Mouse (Mus musculus) lung, embryonic 14.5 days (tissue): ENCODE data around the gene Fmnl3. TPM values are rescaled to one million over a fixed set of nuclear protein-coding genes. Genes with fewer than 3 reads are reported as not detected.

Source experiments
- ATAC-seq: fragments of 200-750 bp; cut with Nextera tagmentation; 2 replicates; pipeline ENCODE4 v1.8.0; 2017; ENCODE audit warnings: mild to moderate bottlenecking, moderate TSS enrichment, moderate library complexity; ENCODE audit not compliant: insufficient read depth
- DNase-seq: peaks from one replicate; pipeline ENCODE4 v3.0.0-alpha.2; 2015
- H3K27ac ChIP-seq: fragments of 300-500 bp; sonication (generic); 2 replicates; pipeline ENCODE4 v1.5.1; 2014; ENCODE audit warnings: low read depth, mild to moderate bottlenecking, moderate library complexity
- H3K27me3 ChIP-seq: fragments of 300-500 bp; sonication (generic); 2 replicates; pipeline ENCODE4 v1.6.1; 2014; ENCODE audit warnings: low read length, control low read depth; ENCODE audit not compliant: insufficient read depth
- H3K36me3 ChIP-seq: fragments of 300-500 bp; sonication (generic); 2 replicates; pipeline ENCODE4 v1.6.1; 2014; ENCODE audit warnings: control low read depth; ENCODE audit not compliant: insufficient read depth
- H3K4me1 ChIP-seq: fragments of 300-500 bp; sonication (generic); 2 replicates; pipeline ENCODE4 v1.6.1; 2014; ENCODE audit warnings: antibody characterized with exemption, control low read depth; ENCODE audit not compliant: insufficient read depth
- H3K4me2 ChIP-seq: fragments of 300-500 bp; sonication (generic); 2 replicates; pipeline ENCODE4 v1.6.1; 2014; ENCODE audit warnings: mild to moderate bottlenecking
- H3K4me3 ChIP-seq: fragments of 300-500 bp; sonication (generic); 2 replicates; pipeline ENCODE4 v1.5.1; 2014; ENCODE audit warnings: low read depth, low read length
- H3K9ac ChIP-seq: fragments of 300-500 bp; sonication (generic); 2 replicates; pipeline ENCODE4 v1.6.1; 2014
- H3K9me3 ChIP-seq: fragments of 300-500 bp; sonication (generic); 2 replicates; pipeline ENCODE4 v1.6.1; 2016; ENCODE audit warnings: low read depth, low read length, control low read depth
- CTCF ChIP-seq: IDR thresholded peaks from 2 replicates; pipeline ENCODE4 v1.5.1; 2016; ENCODE audit warnings: antibody characterized with exemption, low read depth
- WGBS: fragments of 180-500 bp; shearing (Covaris S2); extraction: QIAGEN DNeasy Blood & Tissue Kit; methylation state at CpG from one replicate; pipeline ENCODE4 v1.1.7; 2014; 5-methylcytosine and 5-hydroxymethylcytosine counted together
- polyA plus RNA-seq: library from polyadenylated mRNA; unstranded; fragments of >200 nt; fragmentation: Nextera tagmentation; extraction: Ambion mirVana; gene quantifications from 2 replicates; pipeline ENCODE4 v1.2.1, GENCODE M21; 2014

The Fmnl3 gene
- polyA plus RNA-seq, 1 experiment from 2014 or later, result 33.5 TPM

DNA sequence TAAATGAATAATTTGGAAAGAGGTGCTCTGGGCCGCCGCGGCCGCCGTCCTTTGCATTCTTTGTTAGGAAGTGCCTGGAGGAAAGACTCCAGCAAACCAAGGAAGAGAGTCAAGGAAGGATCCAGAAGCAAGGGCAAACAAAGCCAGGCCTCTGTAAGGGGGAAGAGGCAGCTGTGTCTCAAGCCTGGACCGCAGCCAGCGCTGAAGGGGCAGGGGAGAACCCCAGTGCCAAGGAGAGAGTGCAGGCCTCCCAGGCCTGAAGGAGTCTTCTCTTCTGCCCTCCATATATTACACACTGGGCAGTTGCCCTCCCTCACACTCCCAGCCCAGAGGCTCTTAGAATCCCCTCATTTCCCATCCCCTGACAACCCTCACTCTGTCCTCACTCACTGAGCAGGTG is 92.0 kb downstream of the Fmnl3 start:
- 78% methylated on average over 7 of the region's 7 CpGs for WGBS
- H3K27ac ChIP-seq, result no peak overlapping the region
- DNase-seq (peak; percentile 27), ATAC-seq (peak; percentile 38; the same call in 1 of the 2 replicates)
- no peaks in the 10 kb centered on the region for H3K9me3 ChIP-seq
- no peaks in the 10 kb centered on the region for H3K4me1 ChIP-seq
- no peak for TF ChIP-seq CTCF
- no peaks in the 10 kb centered on the region for H3K36me3 ChIP-seq
- H3K27me3 ChIP-seq, result no peaks in the 10 kb centered on the region
- no peak overlapping the region for H3K4me3 ChIP-seq
- H3K9ac ChIP-seq, result no peak overlapping the region
- H3K4me2 ChIP-seq, result no peak overlapping the region

DNA sequence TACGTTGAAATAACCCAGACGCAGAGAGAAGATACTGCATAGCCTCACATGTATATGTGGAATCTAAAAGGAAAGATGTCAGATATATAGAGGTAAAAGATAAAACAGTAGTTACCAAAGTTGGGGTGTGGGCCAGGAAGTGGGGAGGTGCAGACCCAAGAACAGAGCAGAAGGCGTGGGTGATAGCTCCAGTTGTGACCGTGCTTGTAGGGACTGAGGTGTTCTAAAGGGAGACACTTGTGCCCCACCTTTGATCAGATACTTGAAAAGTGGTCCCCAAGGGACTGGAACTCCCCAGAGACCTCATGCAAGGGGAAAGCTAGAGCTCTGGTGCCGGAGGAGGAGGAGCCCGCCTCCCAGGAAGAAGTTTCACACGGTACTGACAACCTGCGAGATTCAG is 94.2 kb downstream of the Fmnl3 start:
- H3K36me3 ChIP-seq, result no peaks in the 10 kb centered on the region
- H3K4me2 ChIP-seq, result no peak overlapping the region
- ATAC-seq (no peak), DNase-seq (no peak)
- WGBS, result 70% methylated on average over 8 of the region's 8 CpGs
- no peaks in the 10 kb centered on the region for H3K9me3 ChIP-seq
- no peaks in the 10 kb centered on the region for H3K4me1 ChIP-seq
- no peak overlapping the region for H3K4me3 ChIP-seq
- no peak for TF ChIP-seq CTCF
- H3K9ac ChIP-seq, result no peak overlapping the region
- no peaks in the 10 kb centered on the region for H3K27me3 ChIP-seq
- H3K27ac ChIP-seq, result no peak overlapping the region

Other genes starting within 250 kb of the Fmnl3 start
- gene Spats2, start 244.6 kb downstream of the Fmnl3 start, polyA plus RNA-seq, result 39.7 and 39.8 TPM in 2 replicates
- gene Kcnh3, start 145.6 kb downstream of the Fmnl3 start, polyA plus RNA-seq, result 0.37 and 0.60 TPM in 2 replicates
- 142 and 155 TPM in 2 replicates for gene Mcrs1, start 118.5 kb downstream of the Fmnl3 start, polyA plus RNA-seq
- 48.3 and 59.1 TPM in 2 replicates for gene Prpf40b, start 75.4 kb downstream of the Fmnl3 start, polyA plus RNA-seq
- gene Fam186b, start 74.6 kb downstream of the Fmnl3 start, polyA plus RNA-seq, result 0.05 and 0.15 TPM in 2 replicates
- gene Tmbim6, start 22.4 kb upstream of the Fmnl3 start, polyA plus RNA-seq, result 327 and 339 TPM in 2 replicates
- 11.0 and 14.4 TPM in 2 replicates for gene Nckap5l, start 87.3 kb upstream of the Fmnl3 start, polyA plus RNA-seq
- gene Bcdin3d, start 104.2 kb upstream of the Fmnl3 start, polyA plus RNA-seq, result 13.2 and 16.1 TPM in 2 replicates
- 1.4 and 1.5 TPM in 2 replicates for gene Faim2, start 157.7 kb upstream of the Fmnl3 start, polyA plus RNA-seq
- not detected in 2 replicates for gene Aqp2, start 208.6 kb upstream of the Fmnl3 start, polyA plus RNA-seq
- gene Aqp5, start 220.3 kb upstream of the Fmnl3 start, polyA plus RNA-seq, result 0.93 and 1.0 TPM in 2 replicates
- not detected in 2 replicates for gene Aqp6, start 230.9 kb upstream of the Fmnl3 start, polyA plus RNA-seq